Mouse (Mus musculus): ENCODE results near the gene Med20.

DNA sequence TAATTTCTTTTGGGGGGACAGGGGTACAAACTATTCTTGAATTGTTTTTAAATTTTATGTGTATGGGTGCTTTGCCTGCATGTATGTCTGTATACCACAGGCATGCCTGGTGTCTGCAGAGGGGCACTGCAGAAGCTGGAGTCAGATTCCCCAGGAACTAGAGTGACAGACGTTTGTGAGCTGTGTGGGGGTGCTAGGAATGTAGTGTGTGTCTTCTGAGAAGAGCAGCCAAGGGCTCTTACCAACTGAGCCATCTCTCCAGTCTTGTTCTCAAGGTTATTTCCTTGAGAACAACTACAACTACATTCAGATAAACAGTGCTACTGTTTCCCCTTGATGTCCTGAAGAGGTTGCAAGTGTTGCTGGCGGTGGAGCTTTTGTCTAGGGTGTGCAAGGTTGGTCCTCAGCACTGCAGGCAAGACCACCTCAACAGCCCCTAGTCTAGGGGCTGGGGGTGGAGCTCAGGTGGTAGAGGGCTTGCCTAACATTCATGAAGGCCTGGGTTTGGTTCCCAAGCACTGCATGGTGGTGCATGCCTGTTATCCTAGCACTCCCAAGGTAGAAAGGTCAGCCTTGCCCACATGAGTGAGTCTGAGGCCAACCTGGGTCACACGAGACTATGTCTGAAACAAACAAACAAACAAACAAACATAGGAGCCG, 20.9 kb downstream of the Med20 start:
- TF ChIP-seq ZNF384 (IDR thresholded peaks at IDR 0.05; ENCODE audit: low read depth, low read length) (no peak), SMC3 (IDR thresholded peaks at IDR 0.05; ENCODE audit: low read depth, low read length) (no peak), GABPA (IDR thresholded peaks at IDR 0.05; ENCODE audit: low read depth, low read length) (no peak), EP300 (IDR thresholded peaks at IDR 0.05; ENCODE audit: low read depth in 1 of 2, low read length in 2 of 2) (no peak), CTCF (IDR thresholded peaks at IDR 0.05 in 2 of 3, conservative IDR thresholded peaks at IDR 0.05 in 1 of 3; ENCODE audit: control insufficient read depth in 1 of 3, insufficient read depth in 1 of 3, low read depth in 2 of 3, low read length in 3 of 3, poor library complexity in 1 of 3, severe bottlenecking in 1 of 3) (no peak), TCF12 (IDR thresholded peaks at IDR 0.05; ENCODE audit: low read depth, low read length) (no peak), POLR2A (IDR thresholded peaks at IDR 0.05; ENCODE audit: control insufficient read depth in 1 of 2, insufficient read depth in 1 of 2, low read depth in 1 of 2, low read length in 2 of 2, poor library complexity in 1 of 2) (no peak), HCFC1 (IDR thresholded peaks at IDR 0.05; ENCODE audit: low read depth, low read length) (no peak)
